20 mouse cellular contexts compared by ENCODE assay signal in the genomic region with DNA sequence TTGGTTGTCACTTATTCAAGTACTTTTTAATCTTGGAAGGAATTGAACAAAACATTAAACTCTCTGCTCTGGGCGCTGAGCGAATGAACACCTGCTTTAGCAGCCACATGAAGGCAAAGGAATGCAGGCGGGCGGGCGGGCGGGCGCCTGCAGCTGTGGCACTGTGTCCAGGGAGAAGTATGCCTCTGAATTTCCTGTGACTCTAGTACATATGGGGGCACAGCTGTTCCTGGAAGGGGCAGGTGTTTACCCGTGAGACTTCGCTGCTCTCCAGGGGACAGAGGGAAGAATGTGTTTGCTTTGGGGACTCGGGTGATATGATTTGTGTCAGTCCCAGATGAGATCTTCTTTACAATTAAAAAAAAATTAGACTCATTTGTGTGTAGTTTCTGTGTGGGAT.
DNase-seq lines count a peak whose midpoint lies in the region; ATAC-seq lines count a peak whose summit lies in the region.
"Had no signal": no experiment of that assay in that cellular context is flagged by ENCODE, and none has a peak within 500 bp of the region (broad histone marks: within the 10 kb centered on the region; RNA-seq: fewer than 3 reads in every experiment).

No protein-coding gene starts in this region.

- no peak overlapping the region for H3K4me3 ChIP-seq in limb, embryonic 15.5 days
- H3K4me3 ChIP-seq: erythroblast, embryonic 14.5 days; heart, embryonic 13.5 days; liver, embryonic 13.5 days had no signal

- H3K9me3 ChIP-seq in limb, embryonic 15.5 days, result no peaks in the 10 kb centered on the region
- H3K9me3 ChIP-seq: liver, embryonic 13.5 days had no signal

- intact Hi-C loops in left cerebral cortex, postnatal 10 days (cut with DNase I), result no loop called here

- H3K36me3 ChIP-seq in limb, embryonic 15.5 days, result peaks cover 26% of the 10 kb centered on the region
- H3K36me3 ChIP-seq: liver, embryonic 13.5 days had no signal

- peak overlapping the region; percentile 81 for H3K27ac ChIP-seq in limb, embryonic 15.5 days
- H3K27ac ChIP-seq: heart, embryonic 13.5 days; hindbrain, embryonic 14.5 days; liver, embryonic 13.5 days had no signal

- H3K27me3 ChIP-seq in limb, embryonic 15.5 days, result no peaks in the 10 kb centered on the region
- H3K27me3 ChIP-seq: heart, embryonic 13.5 days; liver, embryonic 13.5 days had no signal

- no peak overlapping the region for H3K9ac ChIP-seq in limb, embryonic 15.5 days
- H3K9ac ChIP-seq: heart, embryonic 13.5 days; hindbrain, embryonic 14.5 days; liver, embryonic 13.5 days had no signal

- WGBS in limb, embryonic 15.5 days, result 38% methylated on average over 10 of the region's 10 CpGs

- no peak overlapping the region for H3K4me2 ChIP-seq in limb, embryonic 15.5 days
- H3K4me2 ChIP-seq: heart, embryonic 13.5 days; hindbrain, embryonic 14.5 days; liver, embryonic 13.5 days had no signal

- ATAC-seq in limb, embryonic 15.5 days (ENCODE audit: insufficient number of reproducible peaks, low FRiP score, low TSS enrichment, low read depth), result peak; percentile 56; the same call in 1 of the 2 replicates
- ATAC-seq: forebrain, embryonic 14.5 days; lung, postnatal 0 days had no signal

- peaks cover 50% of the 10 kb centered on the region for H3K4me1 ChIP-seq in limb, embryonic 15.5 days
- H3K4me1 ChIP-seq: liver, embryonic 13.5 days had no signal

- DNase-seq in kidney, adult 9 months, result peak; percentile 24
- DNase-seq in kidney, adult 8-10 months, result no peak
- DNase-seq in kidney, postnatal 14 days, result peak; percentile 36
- peak; percentile 82 for DNase-seq in thymus, postnatal 14 days
- no peak for DNase-seq in layer of hippocampus, adult 18-20 months (ENCODE audit: low spot score in 2 of 2)
- DNase-seq in heart, adult 18-20 months, result no peak
- DNase-seq in left cerebral cortex, postnatal 10 days (ENCODE audit: extremely low spot score in 1 of 2, low spot score in 2 of 2), result no peak
- DNase-seq: cerebellum, adult 18-20 months; cerebellum, postnatal 25 days; heart, postnatal 36 days; liver, embryonic 13.5 days; midbrain, embryonic 14.5 days; right cerebral cortex, postnatal 14 days; spleen, adult 18-20 months had no signal

Comparison
In these comparisons a context has a peak if more than half of its experiments do, and no peak if none do; other contexts are left out.
1. DNase-seq: peak in kidney, adult 9 months (single experiment), kidney, postnatal 14 days (single experiment) and thymus, postnatal 14 days (single experiment); none in kidney, adult 8-10 months (0 of 2), layer of hippocampus, adult 18-20 months (0 of 2), heart, adult 18-20 months (0 of 2) and left cerebral cortex, postnatal 10 days (0 of 2).